Mouse (Mus musculus) hindbrain, postnatal 0 days (tissue): ENCODE data around the gene Pard3. TPM values are rescaled to one million over a fixed set of nuclear protein-coding genes. Genes with fewer than 3 reads are reported as not detected.

Experiments
- ATAC-seq: fragments of 200-750 bp; cut with Nextera tagmentation; 2 replicates; pipeline ENCODE4 v1.8.0; 2017; ENCODE audit warnings: mild to moderate bottlenecking, moderate TSS enrichment, moderate library complexity
- DNase-seq: peaks from one replicate; pipeline ENCODE4 v3.0.0-alpha.2; 2015; ENCODE audit warnings: low spot score
- H3K27ac ChIP-seq: fragments of 300-500 bp; sonication (generic); 2 replicates; pipeline ENCODE4 v1.5.1; 2014; ENCODE audit warnings: mild to moderate bottlenecking
- H3K27me3 ChIP-seq: fragments of 300-500 bp; sonication (generic); 2 replicates; pipeline ENCODE4 v1.6.1; 2014; ENCODE audit warnings: low read length, mixed read lengths; ENCODE audit not compliant: insufficient read depth
- H3K36me3 ChIP-seq: fragments of 300-500 bp; sonication (generic); 2 replicates; pipeline ENCODE4 v1.6.1; 2014; ENCODE audit warnings: low read length, mixed read lengths; ENCODE audit not compliant: insufficient read depth
- H3K4me1 ChIP-seq: fragments of 300-500 bp; sonication (generic); 2 replicates; pipeline ENCODE4 v1.6.1; 2014; ENCODE audit warnings: antibody characterized with exemption, low read length, mixed read lengths; ENCODE audit not compliant: insufficient read depth
- H3K4me2 ChIP-seq: fragments of 300-500 bp; sonication (generic); 2 replicates; pipeline ENCODE4 v1.6.1; 2014; ENCODE audit warnings: low read depth, mild to moderate bottlenecking, low read length, moderate library complexity, mixed read lengths
- H3K4me3 ChIP-seq: fragments of 300-500 bp; sonication (generic); 2 replicates; pipeline ENCODE4 v1.5.1; 2014; ENCODE audit warnings: low read length
- H3K9ac ChIP-seq: fragments of 300-500 bp; sonication (generic); replicated peaks from 2 replicates; pipeline ENCODE4 v1.6.1; 2014; ENCODE audit warnings: mild to moderate bottlenecking, low read length, moderate library complexity, mixed read lengths
- H3K9me3 ChIP-seq: fragments of 300-500 bp; sonication (generic); 2 replicates; pipeline ENCODE4 v1.6.1; 2016; ENCODE audit warnings: low read length, mixed read lengths
- CTCF ChIP-seq: IDR thresholded peaks from 2 replicates; pipeline ENCODE4 v1.5.1; 2016; ENCODE audit warnings: antibody characterized with exemption, control low read depth, low read depth
- WGBS: fragments of 180-500 bp; shearing (Covaris S2); extraction: QIAGEN DNeasy Blood & Tissue Kit; methylation state at CpG from one replicate; pipeline ENCODE4 v1.1.7; 2014; 5-methylcytosine and 5-hydroxymethylcytosine counted together
- polyA plus RNA-seq: library from polyadenylated mRNA; unstranded; fragments of >200 nt; fragmentation: Nextera tagmentation; extraction: Ambion mirVana; gene quantifications from 2 replicates; pipeline ENCODE4 v1.2.1, GENCODE M21; 2015
- total RNA-seq: library from RNA; depleted of rRNA; stranded (reverse); fragments of >200 nt; gene quantifications from 2 replicates; pipeline ENCODE4 v1.2.3, GENCODE M21; 2014

The Pard3 gene
- total and polyA plus RNA-seq, 2 experiments from 2014 or later, result 11.9 to 29.3 TPM

DNA sequence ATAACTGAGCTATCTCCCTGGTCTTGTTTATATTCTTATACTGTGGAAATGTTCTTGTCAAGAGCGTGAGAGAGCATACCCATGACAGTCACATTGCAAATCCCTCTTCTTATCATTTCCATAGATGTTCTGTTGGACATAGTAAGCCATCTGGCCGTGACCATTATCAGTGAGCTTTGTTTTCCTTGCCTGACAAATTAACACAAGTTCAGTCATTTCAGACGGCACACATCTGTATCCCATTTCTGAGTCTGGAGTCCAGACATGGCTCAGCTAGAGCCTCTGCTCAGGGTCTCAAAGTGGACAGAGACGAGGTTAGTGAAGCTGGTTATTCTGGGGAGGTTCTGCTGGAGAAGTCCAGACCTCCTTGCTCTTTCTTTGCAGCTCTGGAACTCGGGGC, 523.0 kb downstream of the Pard3 start:
- Histone ChIP-seq H3K9me3 (no peaks in the 10 kb centered on the region), H3K4me2 (no peak overlapping the region), H3K27ac (no peak overlapping the region), H3K4me1 (no peaks in the 10 kb centered on the region), H3K9ac (no peak overlapping the region), H3K36me3 (no peaks in the 10 kb centered on the region), H3K4me3 (no peak overlapping the region), H3K27me3 (no peaks in the 10 kb centered on the region)
- no peak for ATAC-seq
- no peak for DNase-seq
- no peak for TF ChIP-seq CTCF
- WGBS, result 84% methylated on average over 5 of the region's 5 CpGs

DNA sequence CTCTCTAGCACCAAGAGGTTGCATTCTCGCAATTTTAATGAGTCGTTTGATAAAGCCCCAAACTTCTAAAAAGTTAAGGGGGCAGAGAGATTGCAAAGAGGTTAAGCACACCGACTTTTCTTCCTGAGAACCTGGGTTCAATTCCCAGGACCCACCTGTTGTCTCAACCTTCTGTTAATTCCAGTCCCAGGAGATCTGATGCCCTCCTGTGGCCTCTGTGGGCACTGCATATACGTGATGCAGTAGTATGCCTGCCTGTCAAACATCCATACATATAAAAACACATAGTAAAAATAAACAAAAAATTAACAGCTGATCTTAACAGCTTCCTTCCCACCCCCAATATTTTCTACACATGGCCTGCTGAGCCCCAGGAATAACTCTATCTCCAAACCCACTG, 524.6 kb downstream of the Pard3 start:
- Histone ChIP-seq H3K9me3 (no peaks in the 10 kb centered on the region), H3K36me3 (no peaks in the 10 kb centered on the region), H3K4me1 (no peaks in the 10 kb centered on the region), H3K9ac (no peak overlapping the region), H3K4me2 (no peak overlapping the region), H3K27me3 (no peaks in the 10 kb centered on the region), H3K27ac (no peak overlapping the region), H3K4me3 (no peak overlapping the region)
- peak; percentile 52 for TF ChIP-seq CTCF
- DNase-seq, result no peak
- 65% methylated on average over 4 of the region's 4 CpGs for WGBS
- ATAC-seq, result no peak

DNA sequence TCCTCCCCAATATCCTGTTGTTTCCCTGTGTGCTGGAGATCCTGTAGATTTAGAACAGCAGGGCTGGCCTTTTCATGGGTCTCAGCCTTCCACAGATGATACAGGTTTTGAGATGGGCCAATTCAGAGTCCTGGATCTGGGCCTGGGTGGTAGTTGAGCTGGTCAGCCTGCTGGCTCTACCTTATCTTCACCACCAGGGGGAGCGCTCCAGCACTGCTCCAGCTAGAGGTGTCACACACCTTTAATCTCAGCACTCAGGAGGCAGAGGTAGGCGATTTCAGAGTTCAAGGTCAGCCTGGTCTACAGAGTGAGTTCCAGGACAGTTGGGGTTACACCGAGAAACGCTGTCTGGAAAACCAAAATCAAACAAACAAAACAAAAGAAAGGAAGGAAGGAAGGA, 525.6 kb downstream of the Pard3 start:
- peak; percentile 73 for TF ChIP-seq CTCF
- peak; percentile 39 for DNase-seq

DNA sequence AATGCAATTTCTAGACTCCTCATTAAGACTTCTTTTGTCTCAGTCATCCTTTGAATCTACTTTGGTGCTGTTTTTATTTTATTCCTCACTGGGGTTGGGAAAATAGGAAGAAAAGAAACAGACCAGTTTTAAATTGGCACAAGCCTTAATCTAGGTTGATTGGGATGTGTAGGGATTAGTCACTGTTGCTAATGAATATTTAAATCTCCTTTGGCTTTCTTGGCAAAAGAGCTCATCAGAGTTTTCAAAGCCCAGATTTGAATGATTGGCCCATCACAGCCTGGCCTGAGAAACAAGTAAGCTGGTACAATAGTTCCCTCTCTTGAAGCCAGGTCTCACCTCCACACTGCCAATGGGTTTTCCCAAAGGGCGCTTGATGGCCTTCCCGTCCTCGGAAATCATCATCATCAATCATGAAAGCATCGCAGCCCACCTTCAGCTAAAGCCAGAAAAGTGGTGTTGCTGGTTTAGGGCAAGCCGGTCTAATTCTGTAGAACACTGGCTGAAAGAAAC, 527.0 kb downstream of the Pard3 start:
- no peak overlapping the region for H3K4me2 ChIP-seq
- no peaks in the 10 kb centered on the region for H3K9me3 ChIP-seq
- peak; percentile 39 for DNase-seq
- no peak; the same call in 1 of the 2 replicates for ATAC-seq
- no peak for TF ChIP-seq CTCF
- H3K9ac ChIP-seq, result no peak overlapping the region
- H3K36me3 ChIP-seq, result no peaks in the 10 kb centered on the region
- no peak overlapping the region for H3K4me3 ChIP-seq
- no peak overlapping the region for H3K27ac ChIP-seq
- no peaks in the 10 kb centered on the region for H3K4me1 ChIP-seq
- WGBS, result 60% methylated on average over 5 of the region's 5 CpGs
- no peaks in the 10 kb centered on the region for H3K27me3 ChIP-seq

More for the DNA sequence above, 525.6 kb downstream of the Pard3 start:
- WGBS, result 59% methylated on average over 4 of the region's 4 CpGs
- no peak overlapping the region for H3K9ac ChIP-seq
- no peak overlapping the region for H3K4me2 ChIP-seq
- no peaks in the 10 kb centered on the region for H3K9me3 ChIP-seq
- no peak overlapping the region for H3K4me3 ChIP-seq
- H3K27me3 ChIP-seq, result no peaks in the 10 kb centered on the region
- no peaks in the 10 kb centered on the region for H3K4me1 ChIP-seq
- H3K36me3 ChIP-seq, result no peaks in the 10 kb centered on the region
- no peak for ATAC-seq
- H3K27ac ChIP-seq, result no peak overlapping the region

DNA sequence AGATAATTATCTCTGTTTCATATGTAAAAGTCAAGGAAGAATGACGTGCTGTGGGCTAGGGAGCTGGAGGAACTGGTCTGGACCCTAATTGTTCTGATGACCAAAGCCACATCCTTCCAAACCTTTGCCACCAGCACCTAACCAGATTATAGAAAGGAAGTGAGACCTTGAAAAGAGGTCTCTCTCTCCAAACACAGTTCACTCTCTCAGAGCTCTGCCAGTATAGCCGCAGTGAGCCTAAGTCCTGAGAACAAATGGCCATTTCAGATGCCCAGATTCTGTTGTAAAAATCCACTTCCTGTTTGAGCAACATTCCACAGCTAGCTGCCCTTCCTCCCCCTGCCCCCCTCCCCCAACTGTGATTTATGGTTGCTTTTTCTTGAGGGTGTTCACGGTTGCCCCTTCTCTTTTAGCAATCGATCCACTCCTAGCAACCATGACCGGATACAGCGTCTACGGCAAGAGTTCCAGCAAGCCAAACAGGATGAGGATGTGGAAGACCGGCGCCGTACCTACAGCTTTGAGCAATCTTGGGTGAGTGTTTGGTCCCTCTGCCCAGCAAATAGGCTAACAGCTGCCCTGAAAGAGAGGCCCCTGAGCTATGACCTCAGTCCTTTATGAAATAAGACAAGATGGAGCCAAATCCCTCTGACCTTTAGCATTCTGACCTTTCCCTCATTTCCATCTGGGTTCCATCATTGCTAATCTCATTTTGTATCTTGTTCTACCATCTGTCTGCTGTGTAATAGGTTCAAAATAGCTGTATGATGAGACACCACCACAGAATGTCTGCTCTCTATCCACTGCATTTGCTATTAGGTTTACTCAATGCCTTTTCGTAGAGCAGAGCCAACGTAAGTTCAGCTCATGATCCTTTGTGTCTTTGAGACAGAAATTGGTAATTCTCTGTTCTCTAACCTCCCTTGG, 529.2 kb downstream of the Pard3 start:
- no peak for DNase-seq
- no peak overlapping the region for H3K9ac ChIP-seq
- no peak for TF ChIP-seq CTCF
- no peaks in the 10 kb centered on the region for H3K36me3 ChIP-seq
- ATAC-seq, result no peak
- no peak overlapping the region for H3K4me2 ChIP-seq
- no peaks in the 10 kb centered on the region for H3K27me3 ChIP-seq
- H3K9me3 ChIP-seq, result no peaks in the 10 kb centered on the region
- H3K4me1 ChIP-seq, result no peaks in the 10 kb centered on the region
- no peak overlapping the region for H3K4me3 ChIP-seq
- H3K27ac ChIP-seq, result no peak overlapping the region
- WGBS, result 82% methylated on average over 12 of the region's 12 CpGs

DNA sequence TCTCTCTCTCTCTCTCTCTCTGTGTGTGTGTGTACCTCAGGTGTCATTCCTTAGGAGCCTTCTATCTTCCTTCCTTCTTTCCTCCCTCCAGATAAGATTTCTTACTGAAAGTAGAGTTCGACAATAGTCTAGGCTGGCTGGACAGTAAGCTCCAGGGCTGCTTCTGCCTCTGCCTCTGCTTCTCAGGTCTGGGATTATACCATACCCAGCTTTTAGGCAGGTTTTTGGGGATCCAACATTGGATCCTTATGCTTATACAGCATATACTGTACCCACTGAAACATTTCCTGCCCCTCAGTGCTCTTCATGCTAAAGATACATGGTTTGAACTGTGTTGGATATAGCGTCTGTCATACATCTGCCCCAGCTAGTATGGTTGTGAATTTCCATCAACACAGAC, 536.9 kb downstream of the Pard3 start:
- TF ChIP-seq CTCF, result no peak
- H3K36me3 ChIP-seq, result no peaks in the 10 kb centered on the region

DNA sequence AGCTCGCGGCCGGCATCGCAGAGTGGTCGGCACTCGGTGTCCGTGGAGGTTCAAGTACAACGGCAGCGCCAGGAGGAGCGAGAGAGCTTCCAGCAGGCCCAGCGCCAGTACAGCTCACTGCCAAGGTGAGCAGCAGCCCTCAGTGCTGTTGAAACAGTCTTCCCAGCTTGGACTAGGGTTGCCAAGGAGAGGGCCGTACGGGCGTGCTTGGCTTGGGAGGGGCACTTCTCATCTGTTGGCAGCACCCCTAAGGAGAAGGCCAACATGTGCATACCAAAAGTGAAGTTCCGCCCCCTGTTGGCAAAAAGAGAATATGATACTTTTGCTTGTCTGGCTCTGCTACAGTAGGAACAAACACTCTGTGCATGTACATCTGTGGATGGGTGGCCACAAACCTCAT, 539.4 kb downstream of the Pard3 start:
- ATAC-seq (peak; percentile 59; the same call in 1 of the 2 replicates), DNase-seq (peak; percentile 40)
- WGBS, result 72% methylated on average over 15 of the region's 15 CpGs

More for the DNA sequence above, 536.9 kb downstream of the Pard3 start:
- H3K27ac ChIP-seq, result no peak overlapping the region
- DNase-seq, result no peak
- 100% methylated on average over 2 of the region's 2 CpGs for WGBS
- no peak for ATAC-seq
- no peaks in the 10 kb centered on the region for H3K4me1 ChIP-seq
- no peak overlapping the region for H3K4me2 ChIP-seq
- H3K9ac ChIP-seq, result no peak overlapping the region
- H3K4me3 ChIP-seq, result no peak overlapping the region
- no peaks in the 10 kb centered on the region for H3K9me3 ChIP-seq
- H3K27me3 ChIP-seq, result no peaks in the 10 kb centered on the region

More for the DNA sequence above, 539.4 kb downstream of the Pard3 start:
- no peak overlapping the region for H3K9ac ChIP-seq
- peak; percentile 7; the same call in 1 of the 2 replicates for TF ChIP-seq CTCF
- no peak overlapping the region for H3K4me3 ChIP-seq
- no peak overlapping the region for H3K27ac ChIP-seq
- H3K27me3 ChIP-seq, result no peaks in the 10 kb centered on the region
- no peak overlapping the region for H3K4me2 ChIP-seq
- no peaks in the 10 kb centered on the region for H3K4me1 ChIP-seq
- H3K9me3 ChIP-seq, result no peaks in the 10 kb centered on the region
- no peaks in the 10 kb centered on the region for H3K36me3 ChIP-seq
